Mouse (Mus musculus): ENCODE measurements around the gene Auts2. TPM values are rescaled to one million over a fixed set of nuclear protein-coding genes. Genes with fewer than 3 reads are reported as not detected.

Gene Auts2
- polyA plus RNA-seq, 1 experiment from 2014 or later = 32.6 TPM

DNA sequence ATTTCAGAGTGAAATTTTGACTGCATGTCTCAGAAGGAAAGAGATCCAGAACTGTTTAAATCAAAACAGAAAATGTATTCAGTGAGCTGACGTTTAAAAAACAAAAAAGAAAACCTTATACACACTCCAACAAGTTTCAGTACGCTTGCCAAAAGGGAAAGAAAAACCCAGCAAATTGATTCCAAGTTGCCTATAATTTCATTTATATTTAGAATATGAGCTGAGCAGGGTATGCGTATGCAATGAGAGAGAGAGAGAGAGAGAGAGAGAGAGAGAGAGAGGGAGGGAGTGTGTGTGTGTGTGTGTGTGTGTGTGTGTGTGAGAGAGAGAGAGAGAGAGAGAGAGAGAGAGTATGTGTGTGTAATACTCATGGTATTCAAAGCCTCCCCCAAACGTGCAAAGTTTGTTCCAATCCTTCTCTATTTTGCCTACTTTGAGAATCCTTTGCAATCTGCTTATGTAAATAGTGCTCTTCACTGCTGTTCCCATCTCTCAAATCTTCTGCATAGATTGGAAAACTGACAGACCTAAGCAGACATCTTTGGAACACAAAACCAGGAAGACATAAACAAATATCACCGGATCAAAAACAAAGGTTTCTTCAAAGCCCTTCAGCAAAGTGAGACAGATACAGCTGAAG lies 515.2 kb downstream of the Auts2 start:
- H3K4me3 ChIP-seq (ENCODE audit: low read length) = no peak overlapping the region
- no peaks in the 10 kb centered on the region for H3K36me3 ChIP-seq (ENCODE audit: control insufficient read depth, insufficient read depth, low read length)
- no peak overlapping the region for H3K4me2 ChIP-seq (replicated peaks; ENCODE audit: low read depth, low read length)
- H3K9me3 ChIP-seq (ENCODE audit: control insufficient read depth, low read length) = no peaks in the 10 kb centered on the region
- 82% methylated on average over 5 of the region's 5 CpGs for WGBS
- H3K9ac ChIP-seq (ENCODE audit: low read depth, low read length) = no peak overlapping the region
- no peaks in the 10 kb centered on the region for H3K27me3 ChIP-seq (ENCODE audit: control insufficient read depth, insufficient read depth, low read length)
- no peak overlapping the region for H3K27ac ChIP-seq (ENCODE audit: low read depth, low read length)
- H3K4me1 ChIP-seq (ENCODE audit: control insufficient read depth, insufficient read depth, low read length) = no peaks in the 10 kb centered on the region
- no peak for ATAC-seq (ENCODE audit: low FRiP score, low TSS enrichment)

DNA sequence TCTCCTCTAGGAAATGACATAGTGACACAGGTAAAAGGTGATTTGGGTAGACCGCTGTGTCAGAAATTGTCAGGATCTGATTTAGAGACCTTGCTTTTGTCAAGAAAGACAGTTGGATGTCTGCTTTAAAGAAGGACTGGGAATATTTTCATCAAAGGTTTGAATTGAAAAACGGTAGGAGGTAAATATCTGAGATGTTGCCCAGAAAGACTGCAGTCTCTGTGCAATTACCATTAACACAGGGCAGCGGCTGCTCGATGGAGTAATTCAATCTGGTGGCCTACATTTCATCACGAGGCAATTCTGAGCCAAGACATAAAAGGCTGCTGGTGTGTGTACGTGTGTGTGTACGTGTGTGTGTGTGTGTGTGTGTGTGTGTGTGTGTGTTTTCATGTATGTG lies 529.8 kb downstream of the Auts2 start:
- H3K36me3 ChIP-seq (ENCODE audit: control insufficient read depth, insufficient read depth, low read length) = no peaks in the 10 kb centered on the region
- WGBS = 53% methylated on average over 7 of the region's 7 CpGs
- no peaks in the 10 kb centered on the region for H3K27me3 ChIP-seq (ENCODE audit: control insufficient read depth, insufficient read depth, low read length)
- H3K9ac ChIP-seq (ENCODE audit: low read depth, low read length) = no peak overlapping the region
- peaks cover 11% of the 10 kb centered on the region; the same call in 1 of the 2 replicates for H3K4me1 ChIP-seq (ENCODE audit: control insufficient read depth, insufficient read depth, low read length)
- H3K4me2 ChIP-seq (replicated peaks; ENCODE audit: low read depth, low read length) = no peak overlapping the region
- no peak for ATAC-seq (ENCODE audit: low FRiP score, low TSS enrichment)
- no peak overlapping the region for H3K4me3 ChIP-seq (ENCODE audit: low read length)
- H3K9me3 ChIP-seq (ENCODE audit: control insufficient read depth, low read length) = no peaks in the 10 kb centered on the region
- no peak overlapping the region for H3K27ac ChIP-seq (ENCODE audit: low read depth, low read length)

- H3K4me1 ChIP-seq (ENCODE audit: control insufficient read depth, insufficient read depth, low read length) = peaks cover 11% of the 10 kb centered on the region; the same call in 1 of the 2 replicates
- ATAC-seq (ENCODE audit: low FRiP score, low TSS enrichment) = no peak
- no peaks in the 10 kb centered on the region for H3K27me3 ChIP-seq (ENCODE audit: control insufficient read depth, insufficient read depth, low read length)
- no peak overlapping the region for H3K4me3 ChIP-seq (ENCODE audit: low read length)
- H3K36me3 ChIP-seq (ENCODE audit: control insufficient read depth, insufficient read depth, low read length) = no peaks in the 10 kb centered on the region
- H3K27ac ChIP-seq (ENCODE audit: low read depth, low read length) = no peak overlapping the region
- H3K4me2 ChIP-seq (replicated peaks; ENCODE audit: low read depth, low read length) = no peak overlapping the region
- no peaks in the 10 kb centered on the region for H3K9me3 ChIP-seq (ENCODE audit: control insufficient read depth, low read length)
- H3K9ac ChIP-seq (ENCODE audit: low read depth, low read length) = no peak overlapping the region
Observed at GRCm38 (mm10) chr5:132011795-132012194, 531.3 kb downstream of the Auts2 start.

- H3K36me3 ChIP-seq (ENCODE audit: control insufficient read depth, insufficient read depth, low read length) = no peaks in the 10 kb centered on the region
- H3K4me1 ChIP-seq (ENCODE audit: control insufficient read depth, insufficient read depth, low read length) = peaks cover 11% of the 10 kb centered on the region; the same call in 1 of the 2 replicates
- H3K4me2 ChIP-seq (replicated peaks; ENCODE audit: low read depth, low read length) = no peak overlapping the region
- ATAC-seq (ENCODE audit: low FRiP score, low TSS enrichment) = peak; percentile 81
- 16% methylated on average over 7 of the region's 7 CpGs for WGBS
- H3K27ac ChIP-seq (ENCODE audit: low read depth, low read length) = no peak overlapping the region
- H3K9ac ChIP-seq (ENCODE audit: low read depth, low read length) = no peak overlapping the region
- H3K27me3 ChIP-seq (ENCODE audit: control insufficient read depth, insufficient read depth, low read length) = no peaks in the 10 kb centered on the region
- H3K9me3 ChIP-seq (ENCODE audit: control insufficient read depth, low read length) = no peaks in the 10 kb centered on the region
- no peak overlapping the region for H3K4me3 ChIP-seq (ENCODE audit: low read length)
Observed at GRCm38 (mm10) chr5:132008703-132009222, 534.4 kb downstream of the Auts2 start.

DNA sequence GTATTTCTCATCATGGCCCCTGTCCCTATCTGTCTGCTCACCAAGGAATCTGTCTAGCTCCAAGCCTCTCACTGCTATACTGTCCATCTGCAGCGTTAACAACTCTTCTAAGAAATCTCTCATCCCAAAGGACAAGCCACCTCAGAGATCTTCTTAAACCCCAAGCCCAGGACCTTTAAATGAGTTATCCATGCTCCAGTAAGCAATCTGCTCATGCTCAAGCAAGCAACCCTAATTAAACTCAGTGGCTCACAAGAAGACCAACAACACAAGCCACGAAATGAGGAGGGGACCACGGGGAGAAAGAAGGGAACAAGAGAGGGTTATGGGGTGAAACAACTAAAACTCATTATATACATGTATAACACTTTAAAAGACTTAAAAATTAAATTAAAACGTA lies 535.2 kb downstream of the Auts2 start:
- 56% methylated on average over 4 of the region's 4 CpGs for WGBS
- H3K4me3 ChIP-seq (ENCODE audit: low read length) = no peak overlapping the region
- H3K27me3 ChIP-seq (ENCODE audit: control insufficient read depth, insufficient read depth, low read length) = no peaks in the 10 kb centered on the region
- no peaks in the 10 kb centered on the region for H3K9me3 ChIP-seq (ENCODE audit: control insufficient read depth, low read length)
- ATAC-seq (ENCODE audit: low FRiP score, low TSS enrichment) = no peak
- H3K4me1 ChIP-seq (ENCODE audit: control insufficient read depth, insufficient read depth, low read length) = peaks cover 11% of the 10 kb centered on the region; the same call in 1 of the 2 replicates
- no peak overlapping the region for H3K27ac ChIP-seq (ENCODE audit: low read depth, low read length)
- no peaks in the 10 kb centered on the region for H3K36me3 ChIP-seq (ENCODE audit: control insufficient read depth, insufficient read depth, low read length)
- no peak overlapping the region for H3K4me2 ChIP-seq (replicated peaks; ENCODE audit: low read depth, low read length)
- H3K9ac ChIP-seq (ENCODE audit: low read depth, low read length) = no peak overlapping the region

- 74% methylated on average over 12 of the region's 12 CpGs for WGBS
- H3K4me2 ChIP-seq (replicated peaks; ENCODE audit: low read depth, low read length) = no peak overlapping the region
- H3K9ac ChIP-seq (ENCODE audit: low read depth, low read length) = no peak overlapping the region
- H3K4me1 ChIP-seq (ENCODE audit: control insufficient read depth, insufficient read depth, low read length) = 0 out of 2 replicates have a peak, but pooled peaks cover 4% of the 10 kb centered on the region
- no peak overlapping the region for H3K4me3 ChIP-seq (ENCODE audit: low read length)
- H3K27ac ChIP-seq (ENCODE audit: low read depth, low read length) = no peak overlapping the region
- H3K9me3 ChIP-seq (ENCODE audit: control insufficient read depth, low read length) = no peaks in the 10 kb centered on the region
- H3K36me3 ChIP-seq (ENCODE audit: control insufficient read depth, insufficient read depth, low read length) = no peaks in the 10 kb centered on the region
- H3K27me3 ChIP-seq (ENCODE audit: control insufficient read depth, insufficient read depth, low read length) = no peaks in the 10 kb centered on the region
- no peak for ATAC-seq (ENCODE audit: low FRiP score, low TSS enrichment)
Observed at GRCm38 (mm10) chr5:131992681-131993211, 550.4 kb downstream of the Auts2 start.

- H3K4me2 ChIP-seq (replicated peaks; ENCODE audit: low read depth, low read length) = no peak overlapping the region
- no peak overlapping the region for H3K9ac ChIP-seq (ENCODE audit: low read depth, low read length)
- H3K4me3 ChIP-seq (ENCODE audit: low read length) = no peak overlapping the region
- no peaks in the 10 kb centered on the region for H3K36me3 ChIP-seq (ENCODE audit: control insufficient read depth, insufficient read depth, low read length)
- ATAC-seq (ENCODE audit: low FRiP score, low TSS enrichment) = no peak
- H3K4me1 ChIP-seq (ENCODE audit: control insufficient read depth, insufficient read depth, low read length) = 0 out of 2 replicates have a peak, but pooled peaks cover 4% of the 10 kb centered on the region
- no peak overlapping the region for H3K27ac ChIP-seq (ENCODE audit: low read depth, low read length)
- H3K27me3 ChIP-seq (ENCODE audit: control insufficient read depth, insufficient read depth, low read length) = no peaks in the 10 kb centered on the region
- WGBS = 82% methylated on average over 6 of the region's 6 CpGs
- no peaks in the 10 kb centered on the region for H3K9me3 ChIP-seq (ENCODE audit: control insufficient read depth, low read length)
Observed at GRCm38 (mm10) chr5:131992268-131992667, 550.9 kb downstream of the Auts2 start.

- H3K4me2 ChIP-seq (replicated peaks; ENCODE audit: low read depth, low read length) = no peak overlapping the region
Observed at GRCm38 (mm10) chr5:131990532-131990931, 552.6 kb downstream of the Auts2 start.

GRCm38 (mm10) chr5:131981451-131981850 lies 561.7 kb downstream of the Auts2 start:
- Histone ChIP-seq H3K27me3 (ENCODE audit: control insufficient read depth, insufficient read depth, low read length) (no peaks in the 10 kb centered on the region), H3K4me3 (ENCODE audit: low read length) (no peak overlapping the region)
- WGBS = 90% methylated on average over 3 of the region's 3 CpGs

More at GRCm38 (mm10) chr5:131990532-131990931, 552.6 kb downstream of the Auts2 start:
- WGBS = 48% methylated on average over 1 of the region's 1 CpGs
- H3K36me3 ChIP-seq (ENCODE audit: control insufficient read depth, insufficient read depth, low read length) = no peaks in the 10 kb centered on the region
- no peak overlapping the region for H3K4me3 ChIP-seq (ENCODE audit: low read length)
- no peak overlapping the region for H3K27ac ChIP-seq (ENCODE audit: low read depth, low read length)
- H3K4me1 ChIP-seq (ENCODE audit: control insufficient read depth, insufficient read depth, low read length) = 0 out of 2 replicates have a peak, but pooled peaks cover 4% of the 10 kb centered on the region
- H3K9me3 ChIP-seq (ENCODE audit: control insufficient read depth, low read length) = no peaks in the 10 kb centered on the region
- no peak overlapping the region for H3K9ac ChIP-seq (ENCODE audit: low read depth, low read length)
- no peaks in the 10 kb centered on the region for H3K27me3 ChIP-seq (ENCODE audit: control insufficient read depth, insufficient read depth, low read length)
- no peak for ATAC-seq (ENCODE audit: low FRiP score, low TSS enrichment)

More at GRCm38 (mm10) chr5:131981451-131981850, 561.7 kb downstream of the Auts2 start:
- Histone ChIP-seq H3K36me3 (ENCODE audit: control insufficient read depth, insufficient read depth, low read length) (no peaks in the 10 kb centered on the region), H3K9me3 (ENCODE audit: control insufficient read depth, low read length) (no peaks in the 10 kb centered on the region), H3K4me2 (replicated peaks; ENCODE audit: low read depth, low read length) (no peak overlapping the region), H3K27ac (ENCODE audit: low read depth, low read length) (no peak overlapping the region), H3K9ac (ENCODE audit: low read depth, low read length) (no peak overlapping the region), H3K4me1 (ENCODE audit: control insufficient read depth, insufficient read depth, low read length) (no peaks in the 10 kb centered on the region)
- no peak for ATAC-seq (ENCODE audit: low FRiP score, low TSS enrichment)

Measured in kidney, embryonic 14.5 days (tissue).